Mouse (Mus musculus) E14TG2a.4 (cell line): ENCODE measurements around the gene Sh2d3c.

Experiments
- CTCF ChIP-seq: conservative IDR thresholded peaks from 2 replicates; pipeline ENCODE4 v1.5.1; 2014; ENCODE audit warnings: low read length
- POU5F1 ChIP-seq: IDR thresholded peaks from 2 replicates; pipeline ENCODE4 v1.6.1; 2014; ENCODE audit warnings: low read length, borderline replicate concordance

DNA sequence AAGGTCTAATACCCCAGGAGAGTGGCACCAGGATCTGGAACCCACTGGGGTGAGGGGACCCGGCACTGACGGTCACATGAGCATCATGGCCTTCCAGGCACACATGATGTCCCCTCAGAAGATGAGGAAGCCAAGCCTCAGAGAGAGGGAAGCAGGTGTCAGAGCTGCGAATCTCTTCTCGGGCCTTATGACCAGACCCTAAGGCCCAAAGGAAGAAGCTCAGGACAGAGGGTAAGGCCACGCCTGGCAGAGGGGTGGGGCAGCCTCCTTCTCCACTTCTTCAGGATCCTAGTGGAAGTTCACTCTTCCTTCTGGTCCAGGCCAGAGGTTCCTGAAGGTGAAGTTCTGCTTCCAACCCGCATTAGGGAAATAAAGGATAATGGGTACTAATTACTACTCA, 11.8 kb downstream of the Sh2d3c start:
- TF ChIP-seq CTCF = no peak
- no peak for TF ChIP-seq POU5F1
